Mouse (Mus musculus) central nervous system, embryonic 11.5 days (tissue): ENCODE data around the gene Atxn7. TPM values are rescaled to one million over a fixed set of nuclear protein-coding genes. Genes with fewer than 3 reads are reported as not detected.

Experiments used
- polyA plus RNA-seq: library from polyadenylated mRNA; depleted of rRNA; stranded (reverse); fragments of >200 nt; gene quantifications from 2 replicates; pipeline ENCODE4 v1.2.3, GENCODE M21; 2012; rRNA removed

Atxn7 gene
- 16.5 and 20.1 TPM in 2 replicates for polyA plus RNA-seq

GRCm38 (mm10) chr14:13961401-13962112 is at the start of gene Atxn7, which contains the start of gene Thoc7:
TSS of gene Atxn7 (plus strand) at chr14:13961440.
TSS of gene Thoc7 (minus strand) at chr14:13961852.

GRCm38 (mm10) chr14:13914387-13915082 is 46.7 kb upstream of the Atxn7 start, which contains the start of gene Gm281:
TSS of gene Gm281 (minus strand) at chr14:13914478.

GRCm38 (mm10) chr14:14120230-14121096 is 159.2 kb downstream of the Atxn7 start, which contains the start of gene Psmd6:
TSS of gene Psmd6 (minus strand) at chr14:14120984.

Other genes with a start within 250 kb of the Atxn7 start
- 0.04 TPM in 1 of 2 replicates, not detected in the other for gene Gm281, start 47.0 kb upstream of the Atxn7 start, polyA plus RNA-seq
- gene Thoc7, start 412 bp downstream of the Atxn7 start, polyA plus RNA-seq = 141 and 166 TPM in 2 replicates
- 152 and 172 TPM in 2 replicates for gene Psmd6, start 159.5 kb downstream of the Atxn7 start, polyA plus RNA-seq
- not detected in 2 replicates for gene Olfr720, start 225.4 kb downstream of the Atxn7 start, polyA plus RNA-seq